Mouse (Mus musculus) kidney, embryonic 14.5 days (tissue): ENCODE data around the gene Usp28. TPM values are rescaled to one million over a fixed set of nuclear protein-coding genes. Genes with fewer than 3 reads are reported as not detected.
A peak's percentile ranks its signal among the peaks of the same experiment; 100 is the strongest.

Experiments
- ATAC-seq: fragments of 200-750 bp; cut with Nextera tagmentation; 2 replicates; pipeline ENCODE4 v1.8.0; 2017; ENCODE audit warnings: moderate number of reproducible peaks, mild to moderate bottlenecking, moderate TSS enrichment, moderate library complexity; ENCODE audit not compliant: low FRiP score, low TSS enrichment
- H3K27ac ChIP-seq: fragments of 300-500 bp; sonication (generic); 2 replicates; pipeline ENCODE4 v1.5.1; 2014; ENCODE audit warnings: low read depth, mild to moderate bottlenecking, low read length, moderate library complexity, mixed read lengths
- H3K27me3 ChIP-seq: fragments of 300-500 bp; sonication (generic); 2 replicates; pipeline ENCODE4 v1.6.1; 2014; ENCODE audit warnings: mild to moderate bottlenecking, low read length; ENCODE audit not compliant: control insufficient read depth, insufficient read depth
- H3K36me3 ChIP-seq: fragments of 300-500 bp; sonication (generic); 2 replicates; pipeline ENCODE4 v1.6.1; 2014; ENCODE audit warnings: low read length, mixed read lengths; ENCODE audit not compliant: control insufficient read depth, insufficient read depth
- H3K4me1 ChIP-seq: fragments of 300-500 bp; sonication (generic); 2 replicates; pipeline ENCODE4 v1.6.1; 2014; ENCODE audit warnings: low read length, mixed read lengths; ENCODE audit not compliant: control insufficient read depth, insufficient read depth
- H3K4me2 ChIP-seq: fragments of 300-500 bp; sonication (generic); replicated peaks from 2 replicates; pipeline ENCODE4 v1.6.1; 2014; ENCODE audit warnings: low read depth, mild to moderate bottlenecking, low read length
- H3K4me3 ChIP-seq: fragments of 300-500 bp; sonication (generic); 2 replicates; pipeline ENCODE4 v1.5.1; 2014; ENCODE audit warnings: mild to moderate bottlenecking, low read length
- H3K9ac ChIP-seq: fragments of 300-500 bp; sonication (generic); 2 replicates; pipeline ENCODE4 v1.6.1; 2014; ENCODE audit warnings: low read depth, mild to moderate bottlenecking, low read length, moderate library complexity
- H3K9me3 ChIP-seq: fragments of 300-500 bp; sonication (generic); 2 replicates; pipeline ENCODE4 v1.6.1; 2016; ENCODE audit warnings: low read length; ENCODE audit not compliant: control insufficient read depth
- WGBS: fragments of 180-500 bp; shearing (Covaris S2); extraction: QIAGEN DNeasy Blood & Tissue Kit; methylation state at CpG from one replicate; pipeline ENCODE4 v1.1.7; 2014; 5-methylcytosine and 5-hydroxymethylcytosine counted together
- polyA plus RNA-seq: library from polyadenylated mRNA; unstranded; fragments of >200 nt; fragmentation: Nextera tagmentation; extraction: Ambion mirVana; gene quantifications from 2 replicates; pipeline ENCODE4 v1.2.1, GENCODE M21; 2014

Usp28 gene
- 19.2 and 32.4 TPM in 2 replicates for polyA plus RNA-seq

GRCm38 (mm10) chr9:48984845-48985707, at the start of gene Usp28:
Gene Usp28, plus strand, starts transcription at chr9:48985375.
- H3K36me3 ChIP-seq = no peaks in the 10 kb centered on the region
- H3K4me1 ChIP-seq = no peaks in the 10 kb centered on the region; the same call in 1 of the 2 replicates
- H3K9ac ChIP-seq = peak within 1 kb of the TSS; percentile 78
- H3K4me2 ChIP-seq = peak within 1 kb of the TSS; percentile 68
- no peaks in the 10 kb centered on the region for H3K27me3 ChIP-seq
- under 1% methylated on average over 75 of the region's 94 CpGs for WGBS
- H3K4me3 ChIP-seq = peak within 1 kb of the TSS; percentile 76
- H3K9me3 ChIP-seq = no peaks in the 10 kb centered on the region
- peak; percentile 94 for ATAC-seq
- H3K27ac ChIP-seq = peak within 1 kb of the TSS; percentile 77

- Histone ChIP-seq H3K9me3 (no peaks in the 10 kb centered on the region), H3K27ac (no peak overlapping the region), H3K36me3 (no peaks in the 10 kb centered on the region), H3K4me2 (no peak overlapping the region), H3K27me3 (no peaks in the 10 kb centered on the region), H3K4me3 (no peak overlapping the region), H3K4me1 (no peaks in the 10 kb centered on the region), H3K9ac (no peak overlapping the region)
- 88% methylated on average over 1 of the region's 1 CpGs for WGBS
- ATAC-seq = no peak
These were observed 42.8 kb upstream of the Usp28 start for GRCm38 (mm10) chr9:48942349-48942748.

- ATAC-seq = no peak
- H3K9me3 ChIP-seq = no peaks in the 10 kb centered on the region
- H3K9ac ChIP-seq = no peak overlapping the region
- WGBS = 92% methylated on average over 4 of the region's 4 CpGs
- H3K27me3 ChIP-seq = no peaks in the 10 kb centered on the region
- no peak overlapping the region for H3K4me2 ChIP-seq
- H3K4me3 ChIP-seq = no peak overlapping the region
- H3K36me3 ChIP-seq = no peaks in the 10 kb centered on the region
- H3K27ac ChIP-seq = no peak overlapping the region
- H3K4me1 ChIP-seq = no peaks in the 10 kb centered on the region
These were observed 37.6 kb upstream of the Usp28 start for GRCm38 (mm10) chr9:48947565-48947964.

- no peak for ATAC-seq
- Histone ChIP-seq H3K4me1 (0 out of 2 replicates have a peak, but pooled peaks cover 3% of the 10 kb centered on the region), H3K9me3 (no peaks in the 10 kb centered on the region), H3K27ac (no peak overlapping the region), H3K4me2 (peak overlapping the region; percentile 24), H3K36me3 (no peaks in the 10 kb centered on the region), H3K4me3 (peak overlapping the region; percentile 4; the same call in 1 of the 2 replicates), H3K9ac (no peak overlapping the region), H3K27me3 (no peaks in the 10 kb centered on the region; the same call in 1 of the 2 replicates)
- 17% methylated on average over 12 of the region's 12 CpGs for WGBS
These were observed 23.9 kb upstream of the Usp28 start for GRCm38 (mm10) chr9:48961314-48961713.

GRCm38 (mm10) chr9:48962131-48962530, 23.0 kb upstream of the Usp28 start:
- no peak overlapping the region for H3K27ac ChIP-seq
- H3K4me3 ChIP-seq = no peak overlapping the region
- H3K36me3 ChIP-seq = no peaks in the 10 kb centered on the region
- WGBS = 29% methylated on average over 7 of the region's 7 CpGs
- H3K4me1 ChIP-seq = 0 out of 2 replicates have a peak, but pooled peaks cover 3% of the 10 kb centered on the region
- H3K9ac ChIP-seq = no peak overlapping the region
- no peak overlapping the region for H3K4me2 ChIP-seq
- no peaks in the 10 kb centered on the region for H3K9me3 ChIP-seq
- no peaks in the 10 kb centered on the region; the same call in 1 of the 2 replicates for H3K27me3 ChIP-seq
- ATAC-seq = no peak

- Histone ChIP-seq H3K4me2 (no peak within 1 kb of the TSS), H3K36me3 (no peaks in the 10 kb centered on the region), H3K27me3 (no peaks in the 10 kb centered on the region; the same call in 1 of the 2 replicates), H3K4me3 (no peak within 1 kb of the TSS), H3K4me1 (0 out of 2 replicates have a peak, but pooled peaks cover 3% of the 10 kb centered on the region), H3K27ac (no peak within 1 kb of the TSS), H3K9me3 (no peaks in the 10 kb centered on the region), H3K9ac (no peak within 1 kb of the TSS)
- WGBS = 69% methylated on average over 7 of the region's 7 CpGs
- no peak for ATAC-seq
These were observed 20.6 kb upstream of the Usp28 start, which contains the start of gene Htr3b for GRCm38 (mm10) chr9:48964587-48965040. Gene Htr3b, minus strand, starts transcription at chr9:48964990.

GRCm38 (mm10) chr9:48972494-48972893, 12.7 kb upstream of the Usp28 start:
- H3K4me2 ChIP-seq = no peak overlapping the region
- H3K27me3 ChIP-seq = no peaks in the 10 kb centered on the region
- ATAC-seq = no peak
- no peak overlapping the region for H3K9ac ChIP-seq
- H3K36me3 ChIP-seq = no peaks in the 10 kb centered on the region
- H3K4me3 ChIP-seq = no peak overlapping the region
- H3K9me3 ChIP-seq = no peaks in the 10 kb centered on the region
- no peaks in the 10 kb centered on the region for H3K4me1 ChIP-seq
- no peak overlapping the region for H3K27ac ChIP-seq
- 32% methylated on average over 3 of the region's 3 CpGs for WGBS

GRCm38 (mm10) chr9:48976661-48977355, 8.4 kb upstream of the Usp28 start:
- Histone ChIP-seq H3K27me3 (no peaks in the 10 kb centered on the region), H3K36me3 (no peaks in the 10 kb centered on the region), H3K9me3 (no peaks in the 10 kb centered on the region), H3K4me1 (no peaks in the 10 kb centered on the region), H3K9ac (no peak overlapping the region), H3K4me2 (no peak overlapping the region), H3K27ac (no peak overlapping the region), H3K4me3 (no peak overlapping the region)
- 75% methylated on average over 6 of the region's 6 CpGs for WGBS
- no peak for ATAC-seq
